Mouse (Mus musculus): ENCODE data around the gene Ephb3. TPM values are rescaled to one million over a fixed set of nuclear protein-coding genes. Genes with fewer than 3 reads are reported as not detected.

Ephb3 gene
- total RNA-seq, 2 experiments from 2014 or later = 5.7 to 7.5 TPM

- intact Hi-C loops (cut with DNase I) = loop anchor here (2.0 to 5.0 kb wide), 2 partner anchors 34 to 87 kb away; no protein-coding TSS in a partner anchor
- no peak for DNase-seq
Measured at GRCm38 (mm10) chr16:21244803-21245202, 40.2 kb downstream of the Ephb3 start.

- DNase-seq = no peak
- intact Hi-C loops (cut with DNase I) = loop anchor here (2.0 to 5.0 kb wide), 2 partner anchors 35 to 87 kb away; no protein-coding TSS in a partner anchor
Measured at GRCm38 (mm10) chr16:21245387-21245786, 40.8 kb downstream of the Ephb3 start.

GRCm38 (mm10) chr16:21245931-21246390, 41.4 kb downstream of the Ephb3 start:
- DNase-seq = peak; percentile 78 to 80
- intact Hi-C loops (cut with DNase I) = loop anchor here (2.0 to 5.0 kb wide), 3 partner anchors 35 to 86 kb away; no protein-coding TSS in a partner anchor

GRCm38 (mm10) chr16:21246391-21247036, 42.0 kb downstream of the Ephb3 start:
- peak; percentile 24 to 30 for DNase-seq
- intact Hi-C loops (cut with DNase I) = loop anchor here (2.0 to 5.0 kb wide), 2 partner anchors 48 to 86 kb away; no protein-coding TSS in a partner anchor

- intact Hi-C loops (cut with DNase I) = loop anchor here (2.0 to 5.0 kb wide), 2 partner anchors 48 to 85 kb away; no protein-coding TSS in a partner anchor
- DNase-seq = no peak
Measured at GRCm38 (mm10) chr16:21247037-21247432, 42.5 kb downstream of the Ephb3 start.

- peak; percentile 66 to 70 for DNase-seq
- intact Hi-C loops (cut with DNase I) = loop anchor here (2.0 to 5.0 kb wide), 2 partner anchors 47 to 84 kb away; no protein-coding TSS in a partner anchor
Measured at GRCm38 (mm10) chr16:21247871-21248712, 43.5 kb downstream of the Ephb3 start.

- intact Hi-C loops (cut with DNase I) = loop anchor here (5.0 kb wide), 1 partner anchor 83 kb away; no protein-coding TSS in a partner anchor
- DNase-seq = no peak
Measured at GRCm38 (mm10) chr16:21248713-21249531, 44.4 kb downstream of the Ephb3 start.

GRCm38 (mm10) chr16:21252401-21252955, 47.9 kb downstream of the Ephb3 start:
- intact Hi-C loops (cut with DNase I) = no loop called here
- DNase-seq = no peak

GRCm38 (mm10) chr16:21255574-21256304, 51.2 kb downstream of the Ephb3 start:
- DNase-seq = no peak

GRCm38 (mm10) chr16:21256514-21257305, 52.2 kb downstream of the Ephb3 start:
- no peak for DNase-seq
- intact Hi-C loops (cut with DNase I) = no loop called here

More at GRCm38 (mm10) chr16:21255574-21256304, 51.2 kb downstream of the Ephb3 start:
- intact Hi-C loops (cut with DNase I) = no loop called here

- DNase-seq = no peak
- intact Hi-C loops (cut with DNase I) = no loop called here
Measured at GRCm38 (mm10) chr16:21265417-21265816, 60.9 kb downstream of the Ephb3 start.

GRCm38 (mm10) chr16:21269775-21270174, 65.2 kb downstream of the Ephb3 start:
- no peak for DNase-seq
- intact Hi-C loops (cut with DNase I) = no loop called here

- no peak for DNase-seq
- intact Hi-C loops (cut with DNase I) = no loop called here
Measured at GRCm38 (mm10) chr16:21271773-21272247, 67.3 kb downstream of the Ephb3 start.

- DNase-seq = no peak
Measured at GRCm38 (mm10) chr16:21272748-21273147, 68.2 kb downstream of the Ephb3 start.

More at GRCm38 (mm10) chr16:21272748-21273147, 68.2 kb downstream of the Ephb3 start:
- intact Hi-C loops (cut with DNase I) = no loop called here
